Mouse (Mus musculus) leukemia stem cell, adult 10-12 weeks (primary cell): ENCODE results near the gene Clstn2. TPM values are rescaled to one million over a fixed set of nuclear protein-coding genes. Genes with fewer than 3 reads are reported as not detected.

Source experiments
- polyA plus RNA-seq: library from polyadenylated mRNA; stranded (reverse); fragments of >175 nt; gene quantifications from 2 replicates; pipeline ENCODE4 v1.2.3, GENCODE M21; 2012; ENCODE audit warnings: low replicate concordance

Clstn2 gene
- polyA plus RNA-seq, result not detected in 2 replicates

DNA sequence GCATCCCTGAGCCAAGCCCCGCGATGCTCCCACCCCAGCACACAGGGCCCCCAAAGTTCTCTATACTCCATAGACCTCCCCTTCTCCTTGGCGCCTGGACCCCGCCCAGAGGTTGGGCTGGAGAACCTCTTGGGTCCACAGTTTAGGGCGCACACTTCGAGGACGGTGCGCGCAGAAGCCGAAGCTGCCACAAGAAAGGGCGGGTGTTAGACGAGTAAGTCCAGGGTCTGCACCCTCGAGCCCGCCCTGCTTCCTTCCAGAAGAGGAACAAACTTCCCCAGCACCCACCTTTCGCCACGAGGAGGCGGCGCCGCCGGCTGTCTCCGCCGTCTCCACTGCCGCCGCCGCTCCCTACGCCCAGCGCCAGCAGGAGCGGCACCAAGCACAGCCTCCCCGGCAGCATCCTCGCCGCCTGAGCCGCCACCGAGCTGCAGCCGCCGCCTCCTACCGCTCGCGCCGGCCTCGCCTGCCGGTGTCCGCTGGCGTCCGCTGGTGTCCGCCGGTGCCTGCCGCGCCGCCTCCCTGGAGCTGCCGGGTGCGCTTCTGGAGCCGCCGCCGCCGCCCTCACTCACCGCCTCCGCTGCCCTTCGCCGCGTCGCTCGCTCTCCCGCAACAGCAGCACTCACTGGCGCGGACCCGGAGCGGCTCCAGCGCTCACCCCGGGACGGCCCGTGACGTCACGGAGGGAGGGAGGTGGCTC is at the start of gene Clstn2:
TSS of gene Clstn2 (minus strand) at position 609 of the 700 bp plus-strand sequence.

